Mouse (Mus musculus) brown adipose tissue, adult 24 weeks (tissue): ENCODE measurements around the gene Ttc23. TPM values are rescaled to one million over a fixed set of nuclear protein-coding genes. Genes with fewer than 3 reads are reported as not detected.

ENCODE experiments used
- H3K27ac ChIP-seq: fragments of 200-500 bp; replicated peaks from 2 replicates; pipeline ENCODE4 v1.5.1; 2012; ENCODE audit warnings: low read depth, mild to moderate bottlenecking, low read length
- H3K4me1 ChIP-seq: fragments of 200-500 bp; 2 replicates; pipeline ENCODE4 v1.6.1; 2012; ENCODE audit warnings: low read length, mixed read lengths; ENCODE audit not compliant: control insufficient read depth, insufficient read depth, insufficient read length
- H3K4me3 ChIP-seq: fragments of 200-500 bp; 2 replicates; pipeline ENCODE4 v1.5.1; 2012; ENCODE audit warnings: low read depth, mild to moderate bottlenecking, low read length, moderate library complexity; ENCODE audit not compliant: insufficient read depth
- polyA plus RNA-seq: library from polyadenylated mRNA; stranded (reverse); fragments of >200 nt; gene quantifications from 2 replicates; pipeline ENCODE4 v1.2.4, GENCODE M21; 2012; ENCODE audit not compliant: missing spikeins, insufficient read depth, insufficient read length

The Ttc23 gene
- polyA plus RNA-seq: 13.3 and 16.1 TPM in 2 replicates

GRCm38 (mm10) chr7:67647277-67647676 lies at the start of gene Ttc23:
Gene Ttc23, plus strand, starts transcription at chr7:67647410.
- H3K4me1 ChIP-seq: 0 out of 2 replicates have a peak, but pooled peaks cover 5% of the 10 kb centered on the region

GRCm38 (mm10) chr7:67598050-67598449 lies 49.2 kb upstream of the Ttc23 start:
- Histone ChIP-seq H3K4me3 (no peak overlapping the region), H3K27ac (no peak overlapping the region), H3K4me1 (peaks cover 12% of the 10 kb centered on the region)

More at GRCm38 (mm10) chr7:67647277-67647676, at the start of gene Ttc23:
- peak within 1 kb of the TSS; percentile 97 for H3K4me3 ChIP-seq
- H3K27ac ChIP-seq: peak within 1 kb of the TSS; percentile 82

GRCm38 (mm10) chr7:67605114-67605513 lies 42.1 kb upstream of the Ttc23 start:
- H3K27ac ChIP-seq: no peak overlapping the region
- H3K4me1 ChIP-seq: no peaks in the 10 kb centered on the region; the same call in 1 of the 2 replicates
- H3K4me3 ChIP-seq: no peak overlapping the region

GRCm38 (mm10) chr7:67606250-67606649 lies 41.0 kb upstream of the Ttc23 start:
- Histone ChIP-seq H3K4me3 (no peak overlapping the region), H3K27ac (no peak overlapping the region), H3K4me1 (no peaks in the 10 kb centered on the region; the same call in 1 of the 2 replicates)

- H3K4me1 ChIP-seq: no peaks in the 10 kb centered on the region; the same call in 1 of the 2 replicates
- no peak overlapping the region for H3K27ac ChIP-seq
- no peak overlapping the region for H3K4me3 ChIP-seq
Observed at GRCm38 (mm10) chr7:67607669-67608347, 39.4 kb upstream of the Ttc23 start.

GRCm38 (mm10) chr7:67608348-67609024 lies 38.7 kb upstream of the Ttc23 start:
- no peak overlapping the region for H3K27ac ChIP-seq
- H3K4me1 ChIP-seq: peaks cover 2% of the 10 kb centered on the region
- H3K4me3 ChIP-seq: no peak overlapping the region

- Histone ChIP-seq H3K4me1 (peaks cover 10% of the 10 kb centered on the region), H3K27ac (peak overlapping the region; percentile 41), H3K4me3 (no peak overlapping the region)
Observed at GRCm38 (mm10) chr7:67613795-67614463, 33.3 kb upstream of the Ttc23 start.

GRCm38 (mm10) chr7:67614464-67614861 lies 32.7 kb upstream of the Ttc23 start:
- no peak overlapping the region for H3K4me3 ChIP-seq
- H3K4me1 ChIP-seq: peaks cover 10% of the 10 kb centered on the region
- peak overlapping the region; percentile 41 for H3K27ac ChIP-seq

- H3K27ac ChIP-seq: no peak overlapping the region; the same call in 1 of the 2 replicates
- H3K4me1 ChIP-seq: peaks cover 14% of the 10 kb centered on the region
- H3K4me3 ChIP-seq: no peak overlapping the region
Observed at GRCm38 (mm10) chr7:67616890-67617289, 30.3 kb upstream of the Ttc23 start.

GRCm38 (mm10) chr7:67617646-67618045 lies 29.6 kb upstream of the Ttc23 start:
- Histone ChIP-seq H3K4me1 (peaks cover 17% of the 10 kb centered on the region), H3K4me3 (no peak overlapping the region)

GRCm38 (mm10) chr7:67618316-67618715 lies 28.9 kb upstream of the Ttc23 start:
- H3K27ac ChIP-seq: no peak overlapping the region
- peaks cover 16% of the 10 kb centered on the region for H3K4me1 ChIP-seq
- no peak overlapping the region for H3K4me3 ChIP-seq

More at GRCm38 (mm10) chr7:67617646-67618045, 29.6 kb upstream of the Ttc23 start:
- H3K27ac ChIP-seq: no peak overlapping the region

GRCm38 (mm10) chr7:67619836-67620235 lies 27.4 kb upstream of the Ttc23 start:
- Histone ChIP-seq H3K4me1 (peaks cover 10% of the 10 kb centered on the region; the same call in 1 of the 2 replicates), H3K27ac (no peak overlapping the region)

GRCm38 (mm10) chr7:67622151-67622550 lies 25.1 kb upstream of the Ttc23 start:
- Histone ChIP-seq H3K27ac (peak overlapping the region; percentile 70; the same call in 1 of the 2 replicates), H3K4me1 (peaks cover 8% of the 10 kb centered on the region; the same call in 1 of the 2 replicates), H3K4me3 (no peak overlapping the region)

More at GRCm38 (mm10) chr7:67619836-67620235, 27.4 kb upstream of the Ttc23 start:
- no peak overlapping the region for H3K4me3 ChIP-seq

- no peak overlapping the region for H3K4me3 ChIP-seq
- H3K27ac ChIP-seq: no peak overlapping the region
- H3K4me1 ChIP-seq: peaks cover 3% of the 10 kb centered on the region; the same call in 1 of the 2 replicates
Observed at GRCm38 (mm10) chr7:67626671-67627070, 20.5 kb upstream of the Ttc23 start.

GRCm38 (mm10) chr7:67629681-67630080 lies 17.5 kb upstream of the Ttc23 start:
- Histone ChIP-seq H3K4me3 (no peak overlapping the region), H3K27ac (no peak overlapping the region), H3K4me1 (no peaks in the 10 kb centered on the region)
